Mouse (Mus musculus) left cerebral cortex, adult 18-20 months (tissue): ENCODE measurements around the gene Anxa9. TPM values are rescaled to one million over a fixed set of nuclear protein-coding genes. Genes with fewer than 3 reads are reported as not detected.
"Not testable (repeated sequence)": the region's sequence is repeated elsewhere in the genome, so short reads cannot be mapped to it uniquely, and the experiment has no call there.

ENCODE experiments used
- DNase-seq, 2 experiments: peaks; one replicate each; pipeline ENCODE4 v3.0.0; 2021 to 2022; ENCODE audit warnings: low spot score in 2 of 2, mixed read lengths in 1 of 2
- long read RNA-seq, 2 experiments: library from polyadenylated mRNA; stranded (forward); transcript quantifications; one replicate each; pipeline ENCODE4 v2.0.0; 2021
- total RNA-seq, 2 experiments: library from RNA; stranded (reverse); gene quantifications; 2 replicates each; pipeline ENCODE4 v1.2.3; 2021

Gene Anxa9
- under 1 TPM; 0.59 to 0.91 TPM for total RNA-seq
- long read RNA-seq, experiment 1 = 0 reads
- long read RNA-seq, experiment 2, partial matches to known transcripts = 0 of 1 reads
- long read RNA-seq, experiment 2, other reads (novel, unspliced or antisense) = 1 of 1 reads

GRCm38 (mm10) chr3:95307100-95307499 is at the start of gene Anxa9:
Anxa9 (minus strand) TSS chr3:95307176.
- no peak for DNase-seq

- DNase-seq = not testable (repeated sequence)
Measured at GRCm38 (mm10) chr3:95355911-95356544, 49.1 kb upstream of the Anxa9 start.

- no peak for DNase-seq
Measured at GRCm38 (mm10) chr3:95349491-95349890, 42.5 kb upstream of the Anxa9 start.

- not testable (repeated sequence) for DNase-seq
Measured at GRCm38 (mm10) chr3:95348343-95348742, 41.4 kb upstream of the Anxa9 start.

GRCm38 (mm10) chr3:95346454-95346853 is 39.5 kb upstream of the Anxa9 start:
- no peak for DNase-seq

GRCm38 (mm10) chr3:95343356-95344000 is 36.5 kb upstream of the Anxa9 start:
- DNase-seq = not testable (repeated sequence)

- DNase-seq = no peak
Measured at GRCm38 (mm10) chr3:95338251-95338650, 31.3 kb upstream of the Anxa9 start.

GRCm38 (mm10) chr3:95337345-95337744 is 30.4 kb upstream of the Anxa9 start:
- no peak for DNase-seq

GRCm38 (mm10) chr3:95331528-95331927 is 24.6 kb upstream of the Anxa9 start:
- no peak for DNase-seq

- no peak for DNase-seq
Measured at GRCm38 (mm10) chr3:95328803-95329404, 21.9 kb upstream of the Anxa9 start.

GRCm38 (mm10) chr3:95324454-95325144 is 17.6 kb upstream of the Anxa9 start:
- no peak for DNase-seq

GRCm38 (mm10) chr3:95323429-95323828 is 16.5 kb upstream of the Anxa9 start:
- no peak for DNase-seq

GRCm38 (mm10) chr3:95319701-95320625 is 13.0 kb upstream of the Anxa9 start:
- DNase-seq = peak in 1 of 2 experiments; percentile 31

- no peak for DNase-seq
Measured at GRCm38 (mm10) chr3:95319110-95319509, 12.1 kb upstream of the Anxa9 start.

- no peak for DNase-seq
Measured at GRCm38 (mm10) chr3:95318548-95318947, 11.6 kb upstream of the Anxa9 start.

- peak; percentile 56 to 60 for DNase-seq
Measured at GRCm38 (mm10) chr3:95317414-95318080, 10.6 kb upstream of the Anxa9 start.

- no peak for DNase-seq
Measured at GRCm38 (mm10) chr3:95315844-95316550, 9.0 kb upstream of the Anxa9 start.

- DNase-seq = peak; percentile 62 to 66
Measured at GRCm38 (mm10) chr3:95315094-95315843, 8.3 kb upstream of the Anxa9 start.
